Mouse (Mus musculus): ENCODE measurements at regions not wholly inside any gene's neighbourhood (a gene's known extent, or its start where the extent isn't known, plus 50 kb on each side); places are given as distances from the start of the nearest gene placed in this dataset.

DNA sequence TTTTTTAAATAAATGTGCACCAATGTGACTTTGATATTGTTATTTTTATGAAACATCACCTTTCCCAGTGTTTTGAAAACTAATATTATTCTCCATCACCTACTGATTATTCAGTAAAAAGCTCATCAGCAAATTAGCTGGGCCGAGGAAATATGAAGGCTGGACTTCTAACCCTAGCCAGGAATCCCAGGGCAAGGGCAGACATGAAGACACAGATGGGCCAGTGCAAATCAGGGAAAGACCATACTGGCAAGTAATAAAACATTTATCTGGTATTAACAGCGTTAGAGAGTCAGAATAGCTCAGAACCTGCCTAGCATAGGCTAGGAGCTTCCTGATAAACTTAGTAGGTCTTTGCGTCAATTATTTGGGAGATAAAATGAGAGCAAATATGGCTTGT, 590.3 kb upstream of the Cenpq start:
- no peak for DNase-seq (ENCODE audit: low spot score)

DNA sequence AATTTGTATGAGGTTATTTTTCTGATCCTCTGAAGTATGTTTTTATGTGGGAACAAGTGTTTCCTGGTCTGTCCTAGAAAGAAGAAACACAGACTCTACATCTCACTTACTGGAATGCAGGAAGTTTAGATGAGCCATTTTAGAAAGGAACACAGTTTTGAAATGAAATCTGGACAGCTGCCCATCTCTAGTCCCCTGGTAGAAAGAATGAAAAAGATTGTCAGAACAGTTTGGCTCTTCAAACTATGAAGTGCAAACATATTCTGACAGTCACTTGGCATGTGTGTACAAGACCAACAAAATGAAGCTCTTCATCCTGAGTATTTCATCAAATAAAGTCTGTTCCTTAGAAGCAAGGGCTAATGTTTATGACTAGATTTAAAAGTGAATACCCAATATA, 577.2 kb upstream of the Cenpq start:
- peak; percentile 21 for DNase-seq (ENCODE audit: low spot score)

DNA sequence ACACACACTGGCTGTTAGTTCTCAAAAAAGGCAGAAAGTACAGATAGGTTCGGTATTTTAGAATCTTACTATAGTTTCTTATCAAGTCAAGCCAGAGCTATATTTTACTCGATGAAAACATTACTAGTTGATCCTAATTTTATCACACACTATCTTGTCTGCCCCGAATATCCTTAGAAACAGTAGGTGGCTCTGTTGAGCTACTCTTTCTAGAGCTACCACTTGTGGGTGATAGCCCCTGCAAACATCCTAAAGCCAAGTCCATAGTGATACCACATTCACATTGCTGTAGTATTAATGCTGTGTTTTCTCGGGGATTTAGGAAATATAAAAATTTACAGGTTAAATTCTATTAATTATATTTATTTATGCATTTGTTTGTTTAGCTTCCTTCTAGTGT, 570.2 kb upstream of the Cenpq start:
- DNase-seq (ENCODE audit: low spot score): no peak
